Mouse (Mus musculus): ENCODE data around the gene Fezf2. TPM values are rescaled to one million over a fixed set of nuclear protein-coding genes. Genes with fewer than 3 reads are reported as not detected.
A peak's percentile ranks its signal among the peaks of the same experiment; 100 is the strongest.

Fezf2 gene
- polyA plus RNA-seq (2015; fragmentation: Nextera tagmentation; extraction: Ambion mirVana), result 56.3 and 65.2 TPM in 2 replicates

DNA sequence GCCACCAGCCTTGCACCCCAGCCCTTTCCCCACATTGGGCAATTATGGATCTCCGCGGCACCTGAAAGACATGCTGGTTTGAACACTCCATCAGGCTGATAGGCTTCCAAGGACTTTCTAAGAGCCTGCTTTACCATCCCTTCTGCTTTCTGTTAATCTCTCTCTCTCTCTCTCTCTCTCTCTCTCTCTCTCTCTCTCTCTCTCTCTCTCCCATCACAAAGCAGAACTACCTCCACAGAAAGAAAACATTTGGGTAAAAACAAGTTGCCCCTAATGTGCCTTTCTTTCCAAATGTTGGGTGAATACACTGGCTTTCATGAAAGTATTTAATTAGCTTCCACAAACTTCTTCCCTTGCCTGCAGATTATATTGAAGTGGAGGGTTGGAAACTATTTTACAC lies at the start of gene Fezf2:
Gene Fezf2, minus strand, starts transcription at position 101 of the 400 bp plus-strand sequence.
- H3K27me3 ChIP-seq, result peaks cover 96% of the 10 kb centered on the region
- peaks cover 64% of the 10 kb centered on the region for H3K4me1 ChIP-seq
- peak within 1 kb of the TSS; percentile 60 for H3K4me2 ChIP-seq
- H3K36me3 ChIP-seq (ENCODE audit: poor library complexity, severe bottlenecking), result no peaks in the 10 kb centered on the region; the same call in 1 of the 2 replicates
- H3K9me3 ChIP-seq (replicated peaks), result no peaks in the 10 kb centered on the region
- ATAC-seq, result no peak
- peak within 1 kb of the TSS; percentile 61 for H3K4me3 ChIP-seq
- 3% methylated on average over 2 of the region's 2 CpGs for WGBS
- H3K9ac ChIP-seq, result peak within 1 kb of the TSS; percentile 92; the same call in 1 of the 2 replicates
- H3K27ac ChIP-seq, result peak within 1 kb of the TSS; percentile 97

DNA sequence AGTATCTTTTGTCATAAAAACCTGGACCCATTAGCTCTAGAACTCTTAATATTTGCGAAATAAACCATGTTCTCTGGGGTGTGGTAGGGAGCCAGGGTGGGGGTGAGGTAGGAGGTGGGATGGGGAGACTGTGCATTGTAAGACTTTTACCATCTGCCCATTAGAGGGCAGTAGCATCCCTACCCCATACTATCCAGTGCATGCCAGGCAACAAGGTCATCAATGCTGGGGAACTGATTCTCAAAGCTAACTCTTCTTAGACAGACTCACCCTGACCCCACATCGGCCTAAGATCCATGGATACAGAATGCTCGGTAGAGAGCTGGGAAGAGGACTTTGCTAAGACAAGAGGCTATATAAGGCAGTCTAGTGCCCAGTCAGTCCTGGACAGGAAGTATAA lies 49.6 kb upstream of the Fezf2 start:
- Histone ChIP-seq H3K9me3 (replicated peaks) (no peaks in the 10 kb centered on the region), H3K4me2 (no peak overlapping the region), H3K27me3 (peaks cover 26% of the 10 kb centered on the region), H3K4me3 (no peak overlapping the region), H3K9ac (no peak overlapping the region), H3K27ac (no peak overlapping the region), H3K36me3 (ENCODE audit: poor library complexity, severe bottlenecking) (no peaks in the 10 kb centered on the region), H3K4me1 (peaks cover 36% of the 10 kb centered on the region)
- 80% methylated on average over 3 of the region's 3 CpGs for WGBS
- ATAC-seq, result no peak

DNA sequence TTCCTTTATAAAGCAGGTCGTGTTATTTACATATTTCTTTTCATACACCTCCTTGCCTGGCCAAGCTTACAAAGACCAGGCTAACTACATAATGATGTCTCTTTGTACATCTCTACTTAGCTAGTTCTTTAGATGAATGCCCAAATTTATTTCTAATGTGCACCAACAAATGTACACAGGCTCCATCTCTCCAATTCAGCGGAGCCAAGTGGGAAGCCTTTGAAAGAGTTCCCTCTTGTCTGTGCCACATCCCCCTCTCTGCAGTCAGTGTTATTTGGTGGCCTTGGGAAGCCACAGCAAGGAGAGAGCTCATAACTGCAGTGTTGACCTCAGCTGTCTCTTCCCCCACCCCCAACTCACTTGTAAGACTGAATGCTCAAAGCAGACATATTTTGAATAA lies 46.3 kb upstream of the Fezf2 start:
- Histone ChIP-seq H3K27me3 (peaks cover 22% of the 10 kb centered on the region), H3K4me2 (peak overlapping the region; percentile 20; the same call in 1 of the 2 replicates), H3K4me1 (peaks cover 69% of the 10 kb centered on the region), H3K9me3 (replicated peaks) (no peaks in the 10 kb centered on the region), H3K27ac (peak overlapping the region; percentile 84), H3K9ac (no peak overlapping the region), H3K36me3 (ENCODE audit: poor library complexity, severe bottlenecking) (no peaks in the 10 kb centered on the region), H3K4me3 (no peak overlapping the region)
- peak; percentile 6; the same call in 1 of the 2 replicates for ATAC-seq
- 5% methylated on average over 2 of the region's 2 CpGs for WGBS

DNA sequence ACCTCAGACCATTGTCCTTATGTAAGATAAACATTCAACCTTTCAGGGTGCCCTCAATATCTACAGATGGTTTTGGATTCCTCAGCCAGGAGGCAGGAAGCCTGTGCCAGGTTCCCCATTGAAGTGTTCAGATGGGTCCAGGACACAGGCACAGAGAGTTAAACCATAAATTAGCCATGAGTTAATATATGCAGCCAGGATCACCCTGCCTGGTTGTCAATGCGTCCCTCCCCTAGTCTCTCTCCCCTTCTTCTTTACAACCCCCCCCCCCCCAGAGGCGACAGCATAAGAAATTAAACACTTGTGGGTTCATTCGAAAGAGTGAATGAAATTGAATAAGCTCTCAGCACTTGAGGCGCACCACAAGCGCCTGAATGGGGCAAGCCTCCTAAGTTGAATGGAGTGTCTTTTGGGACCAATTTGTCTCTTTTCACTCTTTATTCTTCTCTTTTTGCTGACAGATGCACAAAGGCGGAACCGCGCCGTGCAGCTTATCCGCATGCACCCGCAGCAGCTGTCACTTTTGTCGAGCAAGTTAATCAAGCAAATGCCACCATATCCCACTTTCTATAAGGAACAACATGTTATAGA lies 45.4 kb upstream of the Fezf2 start:
- no peaks in the 10 kb centered on the region for H3K36me3 ChIP-seq (ENCODE audit: poor library complexity, severe bottlenecking)
- no peaks in the 10 kb centered on the region for H3K9me3 ChIP-seq (replicated peaks)
- peak overlapping the region; percentile 76 for H3K27ac ChIP-seq
- peaks cover 19% of the 10 kb centered on the region for H3K27me3 ChIP-seq
- H3K4me3 ChIP-seq, result no peak overlapping the region
- peak overlapping the region; percentile 33 for H3K4me2 ChIP-seq
- peak; percentile 88 for ATAC-seq
- WGBS, result 2% methylated on average over 12 of the region's 12 CpGs
- peaks cover 78% of the 10 kb centered on the region for H3K4me1 ChIP-seq
- no peak overlapping the region for H3K9ac ChIP-seq

DNA sequence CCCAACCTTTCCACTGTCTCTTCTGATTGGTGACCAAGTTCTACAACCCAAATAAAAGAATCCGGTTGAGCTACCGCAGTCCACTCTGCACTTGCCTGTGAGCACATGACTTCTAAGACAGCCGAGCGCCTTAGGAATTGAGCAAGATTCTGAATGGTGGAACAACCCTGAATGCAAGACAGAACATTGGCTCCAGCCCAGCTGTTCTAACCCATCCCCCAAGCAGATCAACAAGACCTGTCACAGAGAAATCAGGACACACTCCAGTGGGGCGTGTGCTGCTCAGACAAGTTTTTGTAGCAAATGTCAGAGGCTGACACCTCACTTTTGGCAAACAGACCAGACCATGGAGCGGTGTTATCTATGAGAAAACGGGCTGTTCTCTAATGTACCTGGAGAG lies 43.2 kb upstream of the Fezf2 start:
- Histone ChIP-seq H3K27ac (0 out of 2 replicates have a peak overlapping the region, but pooled peaks have one; percentile 17), H3K4me3 (no peak overlapping the region), H3K4me1 (peaks cover 94% of the 10 kb centered on the region), H3K9ac (no peak overlapping the region), H3K9me3 (replicated peaks) (no peaks in the 10 kb centered on the region), H3K36me3 (ENCODE audit: poor library complexity, severe bottlenecking) (no peaks in the 10 kb centered on the region), H3K4me2 (peak overlapping the region; percentile 2; the same call in 1 of the 2 replicates), H3K27me3 (peaks cover 22% of the 10 kb centered on the region)
- ATAC-seq, result peak; percentile 28
- WGBS, result 18% methylated on average over 7 of the region's 7 CpGs

DNA sequence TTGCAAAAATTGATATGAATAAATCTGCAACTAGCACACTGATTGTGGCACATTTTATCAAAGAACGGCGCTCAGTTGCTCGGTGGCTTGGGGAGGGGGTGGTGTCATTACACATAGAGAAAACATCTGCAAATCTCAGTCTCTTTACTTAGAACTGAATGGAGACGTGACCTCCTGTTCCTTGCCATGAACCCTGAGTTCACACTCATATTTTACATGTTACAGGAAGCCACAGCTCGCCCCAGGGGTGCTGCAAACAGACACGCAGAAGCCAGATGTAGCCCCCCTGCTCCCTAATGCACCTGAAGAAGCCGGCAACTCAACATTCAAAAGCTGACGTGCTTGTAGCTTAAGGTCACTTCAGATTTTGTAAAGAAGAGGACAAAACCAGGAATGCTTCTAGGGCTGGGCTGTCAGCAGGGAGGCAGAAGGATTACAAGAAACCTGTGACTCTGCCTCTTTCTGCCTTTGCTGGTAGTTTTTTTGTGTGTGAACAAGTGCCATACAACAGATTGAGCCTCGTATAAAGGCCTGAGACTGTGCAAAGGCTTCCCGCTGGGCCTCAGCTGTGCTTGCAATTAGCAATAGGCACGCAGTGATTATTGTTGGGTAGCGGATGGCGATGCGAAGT lies 40.9 kb upstream of the Fezf2 start:
- Histone ChIP-seq H3K9me3 (replicated peaks) (no peaks in the 10 kb centered on the region), H3K4me1 (peaks cover 74% of the 10 kb centered on the region), H3K27ac (peak overlapping the region; percentile 79), H3K4me3 (no peak overlapping the region), H3K4me2 (peak overlapping the region; percentile 41), H3K9ac (no peak overlapping the region), H3K36me3 (ENCODE audit: poor library complexity, severe bottlenecking) (no peaks in the 10 kb centered on the region), H3K27me3 (peaks cover 37% of the 10 kb centered on the region)
- ATAC-seq, result peak; percentile 60
- 3% methylated on average over 14 of the region's 14 CpGs for WGBS

DNA sequence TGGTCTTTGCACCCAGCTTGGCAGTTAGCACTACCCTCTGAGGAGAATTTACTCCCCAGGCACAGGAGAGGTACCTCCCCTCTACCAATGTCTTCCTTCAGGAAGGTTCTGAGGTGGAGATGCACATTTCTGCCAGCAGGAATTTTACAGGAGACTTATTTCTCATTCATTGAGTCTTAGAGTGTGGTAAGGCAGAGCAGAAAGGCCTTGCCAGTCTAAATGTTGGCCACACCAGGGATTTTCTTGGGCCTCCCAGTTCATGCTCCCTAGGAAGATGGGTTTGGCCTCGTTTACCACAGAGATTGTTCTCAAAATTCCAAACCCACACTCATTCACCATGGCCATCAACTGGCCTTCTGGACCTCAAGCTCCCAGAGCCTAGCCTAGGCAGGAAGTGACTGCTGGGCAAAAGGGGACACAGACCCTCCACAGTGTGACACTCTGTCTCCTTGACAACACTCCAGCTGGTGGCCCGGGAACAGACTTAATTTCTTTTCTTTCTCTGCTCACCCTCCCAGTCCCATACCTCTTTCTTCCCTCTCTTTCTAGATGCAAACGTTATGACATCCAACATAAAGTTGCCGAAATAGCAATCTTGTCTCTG lies 40.3 kb upstream of the Fezf2 start:
- Histone ChIP-seq H3K4me3 (no peak overlapping the region), H3K36me3 (ENCODE audit: poor library complexity, severe bottlenecking) (no peaks in the 10 kb centered on the region), H3K27me3 (peaks cover 42% of the 10 kb centered on the region), H3K9me3 (replicated peaks) (no peaks in the 10 kb centered on the region), H3K4me2 (peak overlapping the region; percentile 41), H3K4me1 (peaks cover 69% of the 10 kb centered on the region), H3K9ac (no peak overlapping the region), H3K27ac (peak overlapping the region; percentile 79)
- WGBS, result 3% methylated on average over 4 of the region's 4 CpGs
- peak; percentile 20; the same call in 1 of the 2 replicates for ATAC-seq

DNA sequence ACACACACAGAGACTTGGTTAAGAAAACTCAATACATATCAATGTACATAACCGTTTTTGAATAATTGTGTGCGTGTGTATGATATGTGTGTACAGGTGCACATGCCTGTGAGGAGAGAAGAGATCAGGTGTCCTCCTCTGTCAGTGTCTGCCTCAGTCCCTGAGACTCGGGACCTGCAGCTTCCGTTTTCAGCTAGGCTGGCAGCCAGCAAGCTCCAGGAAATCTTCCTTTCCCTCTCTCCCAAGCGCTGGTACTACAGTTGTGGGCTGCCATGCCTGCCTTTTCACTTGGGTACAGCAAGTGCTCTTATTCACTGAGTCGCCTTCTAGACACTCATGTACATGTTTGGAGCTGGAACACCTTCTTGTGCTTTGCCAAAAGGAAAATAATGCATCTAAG lies 39.2 kb upstream of the Fezf2 start:
- WGBS, result 47% methylated on average over 6 of the region's 6 CpGs
- H3K4me2 ChIP-seq, result no peak overlapping the region
- H3K9me3 ChIP-seq (replicated peaks), result no peaks in the 10 kb centered on the region
- H3K27me3 ChIP-seq, result peaks cover 53% of the 10 kb centered on the region
- no peak overlapping the region for H3K4me3 ChIP-seq
- H3K4me1 ChIP-seq, result peaks cover 58% of the 10 kb centered on the region
- no peak overlapping the region for H3K27ac ChIP-seq
- H3K36me3 ChIP-seq (ENCODE audit: poor library complexity, severe bottlenecking), result no peaks in the 10 kb centered on the region
- no peak overlapping the region for H3K9ac ChIP-seq
- ATAC-seq, result no peak

DNA sequence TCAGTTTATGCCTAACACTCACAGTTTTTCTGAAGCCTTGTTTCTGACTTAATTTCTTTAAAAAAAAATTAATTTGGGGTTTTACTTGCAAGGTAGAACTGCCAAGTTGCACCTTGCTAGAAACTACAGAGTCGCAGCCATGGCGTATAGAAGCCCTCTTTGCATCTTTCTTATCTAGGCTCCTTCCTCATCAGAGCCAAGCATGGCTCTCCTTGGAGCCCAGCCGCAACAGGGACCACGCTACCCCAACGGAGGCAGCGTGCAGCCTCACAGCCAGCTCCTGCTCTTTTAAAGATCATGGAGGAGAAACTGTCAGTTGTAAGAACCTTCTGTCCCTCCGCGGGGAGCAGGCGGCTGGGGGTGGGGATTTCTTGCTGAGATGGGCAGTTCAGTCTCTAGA lies 29.9 kb upstream of the Fezf2 start:
- Histone ChIP-seq H3K9me3 (replicated peaks) (no peaks in the 10 kb centered on the region), H3K27me3 (peaks cover 72% of the 10 kb centered on the region), H3K4me2 (no peak overlapping the region), H3K4me1 (peaks cover 31% of the 10 kb centered on the region), H3K9ac (no peak overlapping the region), H3K36me3 (ENCODE audit: poor library complexity, severe bottlenecking) (no peaks in the 10 kb centered on the region), H3K4me3 (no peak overlapping the region), H3K27ac (no peak overlapping the region)
- ATAC-seq, result peak; percentile 59; the same call in 1 of the 2 replicates
- WGBS, result 32% methylated on average over 9 of the region's 9 CpGs

DNA sequence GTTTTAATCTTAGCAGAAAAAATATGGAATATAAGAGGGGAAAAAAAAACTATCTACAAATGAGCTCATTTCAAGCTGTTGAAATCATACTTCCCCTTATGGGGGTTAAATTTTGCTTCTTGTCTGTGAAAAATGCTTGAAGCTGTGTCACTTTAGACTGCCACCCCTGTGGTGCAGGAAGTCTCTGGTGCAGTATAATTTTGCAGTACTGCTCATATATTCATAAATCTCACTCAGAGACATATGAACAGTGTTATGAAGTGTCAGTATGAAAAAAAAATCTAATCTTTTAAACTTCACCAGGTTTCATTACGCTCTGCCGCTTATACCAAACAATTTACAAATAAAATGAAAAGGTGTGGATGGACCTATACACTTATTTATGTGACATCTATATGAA lies 29.3 kb upstream of the Fezf2 start:
- no peaks in the 10 kb centered on the region for H3K9me3 ChIP-seq (replicated peaks)
- no peak overlapping the region for H3K4me2 ChIP-seq
- 95% methylated on average over 2 of the region's 2 CpGs for WGBS
- H3K9ac ChIP-seq, result no peak overlapping the region
- peaks cover 66% of the 10 kb centered on the region for H3K27me3 ChIP-seq
- ATAC-seq, result no peak
- no peak overlapping the region for H3K27ac ChIP-seq
- H3K4me1 ChIP-seq, result peaks cover 31% of the 10 kb centered on the region
- H3K36me3 ChIP-seq (ENCODE audit: poor library complexity, severe bottlenecking), result no peaks in the 10 kb centered on the region
- no peak overlapping the region for H3K4me3 ChIP-seq

DNA sequence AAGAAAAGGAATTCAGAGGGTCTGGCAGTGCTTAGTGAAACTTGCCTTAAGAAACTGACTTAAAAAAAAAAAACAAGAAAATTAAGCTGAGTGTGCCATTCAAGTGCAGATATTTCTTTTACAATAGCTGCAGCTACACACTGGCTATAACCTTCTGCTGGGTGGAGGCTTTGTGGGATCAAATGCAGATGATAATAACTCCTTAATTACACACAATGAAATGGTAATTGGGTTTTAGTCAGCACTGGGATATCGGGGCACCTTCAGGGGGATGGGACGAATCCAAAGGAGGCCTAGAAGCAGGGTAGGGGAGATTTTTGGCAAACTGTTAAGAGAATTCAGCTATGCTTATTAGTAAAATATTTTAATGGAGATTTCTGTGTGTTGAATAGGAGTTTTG lies 27.5 kb upstream of the Fezf2 start:
- Histone ChIP-seq H3K36me3 (ENCODE audit: poor library complexity, severe bottlenecking) (no peaks in the 10 kb centered on the region), H3K4me3 (no peak overlapping the region), H3K4me2 (no peak overlapping the region), H3K27ac (no peak overlapping the region), H3K27me3 (peaks cover 50% of the 10 kb centered on the region), H3K9ac (no peak overlapping the region), H3K4me1 (peaks cover 31% of the 10 kb centered on the region), H3K9me3 (replicated peaks) (no peaks in the 10 kb centered on the region)
- ATAC-seq, result no peak
- 14% methylated on average over 2 of the region's 2 CpGs for WGBS

DNA sequence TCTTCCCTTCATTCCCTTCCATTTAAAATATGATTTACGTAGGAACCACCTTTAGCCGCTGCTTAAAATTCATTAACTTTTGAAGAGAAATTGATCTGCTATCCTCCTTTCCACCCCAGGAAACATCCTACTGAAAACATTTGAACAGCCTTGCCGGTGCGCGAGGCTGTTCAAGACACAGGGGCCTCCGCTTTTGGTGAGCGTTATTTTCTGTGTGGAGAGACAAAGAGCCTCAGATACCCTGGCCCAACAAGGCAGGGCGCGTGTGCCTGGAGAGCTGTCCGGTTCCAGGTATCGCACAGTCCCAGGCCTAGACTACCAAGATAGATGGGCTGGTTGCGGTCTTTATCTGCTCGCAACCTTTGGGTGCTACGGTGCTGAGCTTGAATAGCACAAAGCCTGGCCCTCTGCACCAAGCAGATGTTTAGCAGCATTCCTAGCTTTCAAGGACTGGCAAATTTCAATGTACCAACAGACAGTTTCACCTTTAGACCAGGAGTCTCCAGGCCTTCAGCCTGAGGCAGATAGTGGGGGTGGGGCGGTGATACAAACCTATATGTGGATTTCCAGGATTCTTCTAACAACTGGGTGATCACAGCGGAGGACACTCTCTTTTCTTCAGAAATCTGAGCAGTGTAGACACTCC lies 2.4 kb upstream of the Fezf2 start:
- H3K27ac ChIP-seq, result no peak overlapping the region
- 19% methylated on average over 16 of the region's 16 CpGs for WGBS

More for the DNA sequence above, 2.4 kb upstream of the Fezf2 start:
- Histone ChIP-seq H3K4me3 (no peak overlapping the region), H3K4me1 (peaks cover 51% of the 10 kb centered on the region), H3K27me3 (peaks cover 94% of the 10 kb centered on the region), H3K9me3 (replicated peaks) (no peaks in the 10 kb centered on the region), H3K9ac (peak overlapping the region; percentile 38; the same call in 1 of the 2 replicates), H3K36me3 (ENCODE audit: poor library complexity, severe bottlenecking) (no peaks in the 10 kb centered on the region), H3K4me2 (0 out of 2 replicates have a peak overlapping the region, but pooled peaks have one; percentile 9)
- ATAC-seq, result no peak
